Mouse (Mus musculus) frontal cortex, postnatal 36 days (tissue): ENCODE measurements around the gene Togaram1.

Experiments
- DNase-seq, 2 experiments: peaks; one replicate each; pipeline ENCODE4 v3.0.0; 2022; ENCODE audit warnings: low spot score in 2 of 2

Gene Togaram1

DNA sequence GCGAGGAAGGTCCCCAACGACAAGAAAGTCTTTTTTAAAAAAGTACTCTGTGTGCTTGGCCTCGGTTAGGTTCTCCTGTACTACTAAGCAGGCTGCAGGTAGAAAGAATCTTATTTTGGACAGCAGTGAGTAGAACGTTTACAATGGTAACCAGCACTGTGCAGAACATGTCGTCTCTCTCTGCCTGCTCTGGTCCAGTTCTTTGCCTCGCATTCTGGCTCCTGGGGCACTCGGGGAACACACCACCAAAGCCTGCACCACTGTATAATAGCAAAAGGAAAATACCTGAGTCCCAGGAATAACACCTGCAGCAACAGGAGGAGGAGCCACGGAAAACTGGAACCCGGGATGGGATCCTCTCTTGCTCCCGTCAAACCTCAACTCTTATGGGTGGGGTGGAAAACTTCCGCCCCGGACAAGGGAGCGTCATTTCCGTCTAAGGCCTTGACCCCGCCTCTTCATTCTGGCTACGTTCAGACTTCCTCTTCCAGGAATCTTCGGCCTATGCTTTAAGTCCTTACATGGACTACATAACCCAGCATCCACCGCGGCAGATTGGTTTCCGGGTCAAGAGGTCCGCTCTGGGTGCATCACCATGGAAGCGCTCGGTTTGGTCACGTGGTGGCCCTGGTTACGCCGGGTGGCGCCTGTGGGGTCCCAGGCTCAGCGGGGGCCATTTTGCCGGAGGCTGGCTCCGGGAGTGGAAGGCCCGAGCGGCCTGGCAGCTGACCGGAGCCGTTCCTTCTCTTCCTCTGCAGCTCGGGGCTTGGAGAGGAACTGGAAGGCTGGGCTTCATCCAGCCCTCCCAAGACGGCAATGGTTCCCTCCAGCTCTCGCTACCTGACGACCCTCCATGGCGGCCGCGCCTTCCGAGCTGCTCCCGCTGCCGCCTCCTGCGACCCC lies at the start of gene Togaram1, which contains the start of gene Klhl28:
Gene Togaram1 (plus strand): TSS at position 681 of the 903 bp plus-strand sequence.
Gene Klhl28 (minus strand): TSS at position 411 of the 903 bp plus-strand sequence.
- peak; percentile 99 to 100 for DNase-seq

DNA sequence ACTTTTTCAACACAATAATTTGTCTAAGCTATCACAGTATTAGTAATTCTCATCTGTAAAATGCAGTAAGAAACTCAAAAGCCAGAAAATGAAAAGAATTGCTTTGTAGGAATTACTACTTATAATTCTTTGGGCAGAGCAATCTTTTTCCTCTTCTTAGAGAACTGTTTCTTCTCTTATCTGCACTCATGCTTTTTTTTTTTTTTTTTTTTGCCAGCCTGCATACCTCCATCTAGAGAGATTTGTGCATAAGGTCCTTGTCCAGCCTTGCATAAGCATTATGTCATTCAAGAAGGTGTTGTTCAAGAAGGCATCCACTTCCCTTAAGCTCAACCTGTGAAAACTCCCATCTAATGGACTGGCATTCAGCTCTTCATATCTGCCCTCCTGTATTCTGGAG lies 48.9 kb upstream of the Togaram1 start:
- no peak for DNase-seq

DNA sequence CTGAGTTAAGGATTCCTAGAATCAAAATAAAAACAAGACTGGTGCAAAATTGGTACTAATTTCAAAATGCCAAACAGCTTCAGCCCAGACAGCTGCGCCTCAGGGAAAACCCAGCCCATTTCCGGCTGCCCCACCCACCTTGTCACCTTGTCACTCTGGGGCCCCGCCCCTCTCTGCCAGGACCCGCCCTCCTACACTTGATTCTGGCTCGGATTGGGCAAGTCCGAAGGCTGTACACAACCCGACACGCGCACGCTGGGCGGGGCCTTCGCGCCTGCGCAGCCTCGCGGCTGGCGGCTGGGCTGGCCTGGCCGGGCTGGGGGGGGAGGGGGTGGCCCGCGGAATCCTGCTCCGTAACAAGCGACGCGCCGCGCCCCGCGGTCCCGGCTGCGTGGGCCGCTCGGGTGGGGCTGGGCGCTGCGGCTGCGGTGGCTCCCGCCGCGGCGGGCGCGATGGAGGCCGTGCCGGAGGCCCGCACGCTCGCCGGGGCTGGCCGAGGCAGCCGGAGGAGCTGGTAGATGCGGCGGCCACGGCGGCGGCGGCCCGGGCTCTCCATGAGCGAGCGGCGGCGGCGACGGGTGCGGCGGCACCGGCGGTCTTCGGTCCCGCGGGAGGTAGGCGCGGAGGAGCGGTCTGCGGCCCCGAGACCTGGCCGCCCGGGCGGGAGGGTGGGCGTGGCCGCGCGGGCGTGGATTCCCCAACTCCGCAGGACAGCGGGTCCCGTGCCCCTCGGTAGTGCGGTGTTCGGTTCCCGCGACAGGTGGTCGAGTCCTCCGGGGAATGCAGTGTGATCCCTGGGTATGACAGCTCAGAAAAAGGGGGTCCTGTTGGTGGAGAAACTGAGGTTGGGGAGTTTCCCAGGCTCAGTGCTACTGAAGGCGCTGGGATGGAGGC lies 47.8 kb upstream of the Togaram1 start, which contains the start of gene Gm527:
Gene Gm527 (plus strand): TSS at position 329 of the 894 bp plus-strand sequence.
- DNase-seq = peak; percentile 90 to 93

DNA sequence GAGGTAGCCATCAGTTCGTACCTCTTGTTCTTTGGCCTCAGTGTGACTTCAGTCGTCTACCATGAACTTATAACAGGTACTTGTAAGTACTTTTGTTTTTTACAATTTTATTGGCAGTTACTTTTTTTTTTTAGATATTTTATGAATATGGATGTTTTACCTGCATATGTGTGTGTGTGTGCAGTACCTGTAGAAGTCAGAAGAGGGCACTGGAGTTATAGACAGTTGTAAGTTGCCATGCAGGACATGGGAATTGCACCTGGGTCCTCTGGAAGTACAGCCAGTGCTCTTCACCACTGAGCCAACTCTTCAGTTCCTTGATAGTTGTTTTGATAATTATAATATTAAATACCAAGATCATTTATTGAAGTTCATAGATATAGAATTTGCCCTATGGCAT lies 28.1 kb upstream of the Togaram1 start:
- DNase-seq = no peak

DNA sequence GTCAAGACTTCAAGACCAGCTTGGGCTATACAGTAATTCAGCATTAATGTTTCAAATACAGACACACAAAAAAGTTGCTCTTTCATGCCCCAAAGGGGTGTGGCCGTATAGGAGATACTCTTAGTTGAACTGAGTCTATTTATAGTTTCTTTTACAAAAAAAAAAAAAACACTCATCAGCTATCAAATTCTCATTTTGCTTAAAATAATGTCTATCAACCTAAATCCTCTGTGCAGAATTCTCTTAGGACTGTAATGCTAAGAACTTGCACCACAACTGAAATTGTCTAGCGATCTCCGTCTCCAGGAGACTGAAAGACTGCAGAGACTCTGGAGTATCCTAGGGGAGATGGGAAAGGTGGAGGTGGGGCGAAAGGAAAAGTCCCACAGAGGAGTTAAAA lies 1.0 kb upstream of the Togaram1 start:
- DNase-seq = no peak

DNA sequence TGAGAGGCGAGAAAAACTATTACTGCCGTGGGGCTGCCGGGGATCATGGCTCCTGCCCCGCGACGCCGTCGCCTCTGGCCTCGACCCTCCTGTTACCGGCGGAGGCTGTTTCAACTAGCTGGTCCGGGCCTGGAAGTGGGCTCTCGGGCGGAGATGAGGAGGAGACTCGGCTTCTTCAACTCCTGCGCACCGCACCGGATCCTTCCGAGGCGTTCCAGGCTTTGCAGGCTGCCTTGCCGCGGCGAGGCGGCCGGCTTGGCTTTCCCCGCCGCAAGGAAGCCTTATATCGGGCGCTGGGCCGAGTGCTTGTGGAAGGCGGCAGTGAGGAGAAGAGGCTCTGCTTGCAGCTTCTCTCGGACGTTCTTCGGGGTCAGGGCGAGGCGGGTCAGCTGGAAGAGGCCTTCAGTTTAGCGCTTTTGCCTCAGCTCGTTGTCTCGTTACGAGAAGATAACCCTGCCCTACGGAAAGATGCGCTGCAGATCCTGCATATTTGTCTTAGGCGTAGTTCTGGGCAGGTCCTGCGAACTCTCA lies 562 bp downstream of the Togaram1 start:
- peak; percentile 38 to 43 for DNase-seq

DNA sequence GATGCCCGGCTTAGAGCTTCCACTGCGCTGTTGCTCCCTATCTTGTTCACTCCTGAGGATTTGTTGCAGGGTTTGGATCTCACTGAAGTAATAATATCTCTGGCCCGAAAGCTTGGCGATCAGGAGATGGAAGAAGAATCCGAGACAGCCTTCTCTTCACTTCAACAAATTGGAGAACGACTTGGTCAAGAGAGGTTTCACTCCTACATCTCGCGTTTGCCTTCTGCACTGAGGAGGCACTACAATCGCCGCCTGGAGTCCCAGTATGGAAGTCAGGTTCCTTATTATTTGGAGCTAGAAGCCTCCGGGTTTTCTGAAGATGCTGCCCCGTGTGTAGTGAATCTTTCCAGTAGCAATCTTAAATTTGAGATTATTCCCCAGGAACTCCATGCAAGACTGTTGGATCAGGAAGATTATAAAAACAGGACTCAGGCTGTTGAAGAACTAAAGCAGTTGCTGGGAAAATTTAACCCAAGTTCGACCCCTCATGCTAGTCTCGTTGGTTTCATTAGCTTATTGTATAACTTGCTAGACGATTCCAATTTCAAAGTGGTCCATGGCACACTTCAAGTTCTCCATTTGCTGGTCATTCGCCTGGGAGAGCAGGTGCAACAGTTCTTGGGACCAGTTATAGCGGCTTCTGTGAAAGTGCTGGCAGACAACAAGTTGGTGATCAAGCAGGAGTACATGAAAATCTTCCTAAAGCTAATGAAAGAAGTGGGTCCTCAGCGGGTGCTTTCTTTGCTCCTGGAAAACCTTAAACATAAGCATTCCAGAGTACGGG lies 1.2 kb downstream of the Togaram1 start:
- peak in 1 of 2 experiments; percentile 19 for DNase-seq

DNA sequence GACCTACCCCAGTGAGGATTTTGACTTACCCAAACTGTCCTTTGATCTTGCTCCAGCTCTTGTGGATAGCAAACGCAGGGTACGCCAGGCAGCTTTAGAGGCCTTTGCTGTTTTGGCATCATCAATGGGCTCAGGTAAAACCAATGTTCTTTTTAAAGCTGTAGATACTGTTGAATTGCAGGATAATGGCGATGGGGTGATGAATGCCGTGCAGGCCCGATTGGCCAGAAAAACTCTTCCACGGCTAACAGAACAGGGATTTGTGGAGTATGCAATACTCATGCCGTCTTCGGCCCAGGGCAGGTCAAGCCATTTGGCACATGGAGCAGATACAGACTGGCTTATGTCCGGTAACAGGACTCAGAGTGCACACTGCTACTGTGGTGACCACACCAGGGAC lies 1.9 kb downstream of the Togaram1 start:
- no peak for DNase-seq

DNA sequence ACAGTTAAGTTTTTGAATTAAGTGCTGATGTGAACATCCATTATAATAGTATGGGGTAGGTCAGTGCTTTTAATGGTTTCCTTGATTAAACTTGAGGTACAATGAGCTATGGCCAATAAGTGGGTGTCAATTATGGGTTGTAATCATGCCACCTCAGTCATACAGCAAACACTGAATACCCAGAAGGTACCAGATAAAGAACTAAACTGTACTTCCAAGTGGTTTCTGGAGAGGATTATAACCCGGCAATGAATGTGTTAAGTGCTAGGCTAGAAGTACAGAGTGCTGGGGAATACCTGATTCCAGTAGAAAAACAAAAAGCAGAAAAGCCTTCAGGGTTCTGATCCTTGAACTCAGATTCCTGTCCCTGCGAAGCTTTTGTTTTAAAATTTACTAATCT lies 2.5 kb downstream of the Togaram1 start:
- no peak for DNase-seq

DNA sequence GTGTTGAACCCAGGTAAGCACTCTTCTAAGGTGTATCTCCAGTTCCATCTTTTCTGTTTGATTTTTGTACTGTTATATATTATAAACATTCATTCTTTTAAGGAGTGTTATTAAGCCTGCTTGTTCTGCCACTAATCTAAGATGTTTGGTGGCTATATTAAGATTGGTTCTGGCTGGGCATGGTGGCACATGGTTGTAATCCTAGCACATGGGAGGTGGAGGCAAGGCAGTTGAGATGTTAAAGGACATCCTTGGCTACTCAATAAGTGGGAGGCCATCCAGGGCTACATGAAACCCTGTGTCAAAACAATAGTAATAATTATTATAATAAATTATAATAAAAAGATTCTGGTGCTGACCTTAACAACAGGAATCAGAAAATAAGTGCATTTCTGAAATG lies 5.8 kb downstream of the Togaram1 start:
- DNase-seq = no peak

DNA sequence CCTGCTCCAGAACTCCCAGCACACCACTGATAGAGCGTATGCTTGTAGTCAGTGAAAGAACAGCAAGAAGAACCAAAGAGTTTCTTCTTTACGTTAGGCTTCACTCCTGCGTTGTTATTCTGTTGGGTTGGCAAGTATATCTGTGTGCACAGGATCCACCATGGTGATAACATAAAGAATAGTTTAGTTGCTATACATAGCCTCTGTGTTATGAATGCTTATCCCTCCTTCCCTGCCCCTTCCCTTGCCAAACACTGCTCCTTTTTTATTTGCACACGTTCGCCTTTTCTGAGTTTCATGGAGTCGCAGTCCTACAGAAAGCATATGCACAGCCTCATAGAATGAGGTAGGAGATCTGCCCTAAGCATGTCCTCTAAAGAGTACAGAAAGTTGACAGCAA lies 6.5 kb downstream of the Togaram1 start:
- no peak for DNase-seq

DNA sequence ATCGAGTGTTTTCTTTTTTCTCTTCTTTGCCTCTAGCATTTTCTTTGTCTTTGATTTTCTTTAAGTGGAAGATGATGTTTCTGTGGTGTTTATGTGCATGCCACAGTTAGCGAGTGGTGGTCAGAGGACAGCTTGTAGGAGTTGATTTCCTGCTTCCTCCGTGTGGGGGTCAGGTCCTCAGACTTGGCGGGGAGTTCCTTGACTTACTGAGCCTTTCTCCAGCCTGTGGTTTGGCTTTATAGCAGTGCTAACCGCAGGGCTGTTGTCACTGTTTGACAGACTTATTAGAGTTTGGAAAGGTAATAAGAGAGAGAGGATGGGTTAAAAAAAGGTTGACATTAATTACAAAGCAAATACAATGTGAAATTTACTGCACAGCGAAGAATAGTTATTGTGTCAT lies 10.0 kb downstream of the Togaram1 start:
- DNase-seq = no peak

DNA sequence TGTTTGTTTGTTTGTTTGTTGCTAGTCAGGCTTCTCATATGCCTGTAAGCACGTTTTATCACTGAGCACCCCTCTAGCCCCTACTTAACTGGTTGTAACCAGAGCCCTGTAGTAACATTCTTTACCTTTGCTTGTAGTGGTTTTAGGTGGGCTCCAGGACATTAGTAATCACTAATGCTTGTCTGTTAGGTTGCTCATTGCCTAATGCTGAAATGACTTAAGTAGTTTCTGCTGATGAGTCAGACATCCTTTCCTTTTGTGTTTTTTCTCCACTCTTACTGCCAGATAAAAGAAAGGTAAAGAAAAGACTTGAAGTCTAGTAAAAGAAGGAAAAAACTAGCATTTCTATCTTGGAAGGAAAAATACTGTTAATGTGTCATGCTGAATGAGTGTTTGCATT lies 10.6 kb downstream of the Togaram1 start:
- DNase-seq = no peak

DNA sequence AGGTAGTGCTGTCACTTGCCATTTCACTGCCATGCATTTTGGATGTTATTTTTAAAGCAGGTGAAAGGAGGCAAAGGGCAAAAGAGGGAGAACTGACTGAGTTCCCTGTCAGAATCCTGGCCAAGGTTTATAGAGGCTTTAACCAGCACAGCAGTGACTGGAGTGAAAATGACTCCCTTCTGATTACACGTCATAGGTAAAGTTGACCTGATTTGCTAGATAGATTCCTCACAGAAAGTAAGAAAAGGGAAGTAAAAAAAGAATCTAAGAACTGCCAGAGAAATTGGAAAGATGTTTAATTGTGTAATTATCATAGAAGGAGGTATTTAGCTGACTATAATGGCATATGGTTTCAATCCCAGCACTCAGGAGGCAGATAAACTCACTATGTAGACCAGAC lies 11.9 kb downstream of the Togaram1 start:
- no peak for DNase-seq

DNA sequence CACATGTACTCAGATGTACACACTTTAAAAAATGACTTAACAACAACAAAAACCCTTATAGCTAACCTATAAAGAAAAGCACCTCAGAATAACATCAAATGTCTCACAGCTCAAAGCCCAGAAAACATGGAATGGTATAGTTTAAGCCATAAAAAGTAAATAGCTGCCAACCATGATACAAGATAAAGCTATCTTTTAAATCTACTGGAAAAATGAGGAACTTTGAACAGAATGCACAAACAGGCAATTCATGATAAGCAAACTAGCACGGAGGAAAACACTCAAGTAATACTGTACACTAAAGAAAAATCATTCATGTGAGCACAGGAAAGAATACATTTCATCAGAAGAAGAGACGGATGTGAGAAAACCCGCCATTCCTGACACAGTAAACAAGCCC lies 42.1 kb downstream of the Togaram1 start:
- no peak for DNase-seq

DNA sequence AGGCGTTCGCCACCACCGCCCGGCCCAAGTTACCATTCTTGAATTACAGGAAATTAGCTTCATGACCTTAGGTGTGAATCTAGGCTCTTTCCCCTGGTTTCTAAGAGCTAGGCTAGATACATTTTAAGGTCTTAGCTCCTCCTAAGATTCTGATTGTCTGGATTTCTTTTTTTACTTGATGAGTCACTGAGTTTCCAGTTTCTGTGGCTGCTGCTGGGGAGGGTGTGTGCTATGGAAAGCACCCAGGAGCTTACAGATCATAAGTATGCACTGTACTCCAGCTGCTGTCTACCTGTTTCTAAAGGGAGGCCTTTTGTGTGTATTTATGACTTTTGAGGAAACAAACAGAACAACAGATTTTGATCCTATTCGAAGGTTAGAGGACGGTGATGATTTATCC lies 57.2 kb downstream of the Togaram1 start:
- peak in 1 of 2 experiments; percentile 23 for DNase-seq

DNA sequence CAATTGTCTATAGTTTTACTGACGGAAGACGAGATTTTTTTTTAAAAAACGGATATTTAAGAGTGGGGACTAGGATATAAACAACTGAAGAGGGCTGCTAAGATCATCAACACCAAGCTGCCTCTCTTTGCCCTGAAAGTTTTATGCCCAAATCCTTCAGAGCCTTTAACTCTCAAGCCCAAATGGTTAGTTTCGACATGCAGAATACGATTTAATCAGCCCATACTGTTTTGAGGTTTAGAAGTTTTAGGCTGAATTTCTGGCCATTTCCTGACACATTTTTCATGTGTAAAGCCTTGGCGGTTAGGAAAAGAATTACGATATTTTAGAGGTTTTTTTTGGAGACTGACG lies 70.2 kb downstream of the Togaram1 start:
- DNase-seq = no peak

DNA sequence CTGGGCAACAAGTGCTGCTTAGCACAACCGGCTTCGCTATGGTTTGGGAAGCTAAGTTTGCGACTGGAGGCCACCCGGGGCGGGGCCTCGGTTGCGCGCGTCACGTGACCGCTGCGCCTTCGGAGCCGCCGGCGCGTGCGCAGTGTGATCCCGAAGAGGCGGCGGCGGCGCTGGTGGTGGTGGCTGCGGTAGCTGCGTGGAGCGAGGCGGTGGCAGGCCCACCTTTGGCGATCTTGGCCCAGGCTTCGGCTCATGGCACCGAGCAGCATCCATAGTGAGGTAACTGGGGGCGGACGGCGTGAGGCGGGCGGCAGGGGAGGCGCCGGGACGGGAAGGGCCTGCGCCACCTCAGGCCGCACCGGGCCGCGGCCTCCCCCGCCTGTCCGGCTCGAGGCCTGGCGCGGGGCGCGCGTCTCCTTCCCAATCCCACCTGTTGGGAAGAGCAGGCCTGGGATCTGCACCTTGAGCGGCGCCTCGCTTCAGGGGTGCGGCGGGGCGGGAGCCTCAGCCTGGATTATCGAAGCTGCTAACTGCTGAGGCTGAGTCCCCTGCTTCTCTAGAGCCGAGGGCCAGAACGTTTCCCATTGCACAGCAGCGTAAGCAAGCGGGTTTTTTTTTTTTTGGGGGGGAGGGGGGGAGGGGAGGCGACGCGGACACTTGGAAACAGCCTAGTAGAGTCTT lies 70.7 kb downstream of the Togaram1 start, which contains the start of gene Prpf39:
Gene Prpf39 (plus strand): TSS at position 144 of the 681 bp plus-strand sequence.
- peak; percentile 89 to 91 for DNase-seq

DNA sequence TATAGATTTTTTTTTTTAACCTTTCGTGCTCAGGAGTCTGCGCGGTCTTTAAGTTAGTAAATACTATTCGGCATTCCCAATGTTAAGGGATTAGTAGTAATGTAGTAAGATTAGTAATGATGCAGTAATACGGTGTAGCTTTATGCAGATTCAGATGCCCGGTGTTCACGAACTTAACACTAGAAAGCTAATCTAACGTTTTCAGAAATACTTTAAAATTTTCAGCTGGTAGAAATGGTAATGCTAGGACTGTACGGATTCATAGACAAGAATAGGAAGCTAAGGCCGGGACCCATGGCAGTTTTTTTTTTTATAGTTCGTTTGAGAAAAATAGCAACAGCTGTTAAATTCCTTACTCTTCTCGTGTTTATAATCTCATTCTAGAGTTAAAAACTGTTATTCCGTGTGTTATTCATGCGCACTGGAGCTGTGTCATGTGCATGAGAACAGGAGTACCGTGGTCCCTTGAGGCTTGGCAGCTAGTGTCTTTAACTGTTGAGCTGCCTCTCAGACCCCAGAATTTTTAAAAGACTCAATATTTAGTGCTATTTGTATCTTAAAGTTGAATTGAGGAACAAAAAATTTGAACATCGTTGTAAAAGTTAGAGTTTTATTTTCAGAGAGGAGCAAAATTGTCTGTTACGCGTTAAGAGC lies 71.4 kb downstream of the Togaram1 start:
- DNase-seq = no peak

DNA sequence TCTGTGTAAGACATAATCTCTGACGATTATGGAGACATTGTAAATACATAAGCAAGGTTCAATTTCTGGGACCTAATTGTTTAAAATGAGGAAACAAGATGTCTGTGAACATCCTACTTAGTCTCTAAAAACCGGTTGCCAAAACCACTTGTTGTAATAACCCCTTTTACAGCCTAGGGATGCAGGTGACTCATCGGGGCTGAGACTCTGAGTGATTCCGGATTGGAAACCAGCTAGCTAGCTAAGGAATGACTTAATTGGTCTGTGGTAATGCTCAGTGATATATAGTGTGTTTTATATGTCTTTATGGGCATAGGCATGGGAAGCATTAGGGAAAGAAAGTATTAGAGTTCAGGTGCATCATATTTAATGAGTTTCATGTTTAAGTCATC lies 71.9 kb downstream of the Togaram1 start:
- no peak for DNase-seq
